Mouse (Mus musculus): ENCODE results near the gene Gpc1.

Gene Gpc1

DNA sequence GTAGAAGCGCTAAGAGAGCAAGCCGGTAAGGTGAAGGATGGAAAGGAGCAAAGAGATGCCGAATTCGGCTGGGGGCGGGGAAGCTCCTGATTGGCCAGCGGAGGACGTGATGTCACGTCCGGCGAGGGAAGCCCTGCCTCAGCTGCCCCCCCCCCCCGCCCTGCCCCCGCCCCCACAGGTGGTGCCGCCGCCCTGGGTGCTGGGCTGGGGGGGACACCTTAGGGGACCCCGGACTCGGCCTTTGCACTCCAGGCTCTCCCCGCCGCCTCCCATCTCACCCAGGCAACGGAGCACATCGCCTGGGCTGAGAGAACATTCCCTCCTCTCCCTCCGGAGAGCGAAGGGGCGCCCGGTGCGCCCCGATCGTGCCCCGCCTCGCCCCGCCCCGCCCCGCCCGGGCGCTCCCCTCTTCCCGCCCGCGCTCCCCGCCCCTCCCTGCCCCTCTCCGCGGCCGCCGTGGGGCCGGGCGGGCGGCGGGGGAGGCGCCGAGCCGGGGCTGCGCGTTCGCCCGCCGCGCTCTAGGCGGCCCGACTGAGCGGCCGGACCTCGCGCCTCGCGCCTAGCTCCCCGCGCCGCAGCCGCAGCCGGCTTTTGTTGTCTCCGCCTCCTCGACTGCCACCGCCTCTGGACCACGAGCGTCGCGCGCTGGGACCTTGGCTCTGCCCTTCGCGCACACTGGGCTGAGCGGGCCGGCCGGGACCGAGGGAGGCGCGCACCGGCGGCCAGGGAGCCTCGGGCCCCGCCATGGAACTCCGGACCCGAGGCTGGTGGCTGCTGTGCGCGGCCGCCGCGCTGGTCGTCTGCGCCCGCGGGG, at the start of gene Gpc1:
TSS of gene Gpc1 (plus strand) at position 458 of the 814 bp plus-strand sequence.
- DNase-seq, result peak; percentile 83

DNA sequence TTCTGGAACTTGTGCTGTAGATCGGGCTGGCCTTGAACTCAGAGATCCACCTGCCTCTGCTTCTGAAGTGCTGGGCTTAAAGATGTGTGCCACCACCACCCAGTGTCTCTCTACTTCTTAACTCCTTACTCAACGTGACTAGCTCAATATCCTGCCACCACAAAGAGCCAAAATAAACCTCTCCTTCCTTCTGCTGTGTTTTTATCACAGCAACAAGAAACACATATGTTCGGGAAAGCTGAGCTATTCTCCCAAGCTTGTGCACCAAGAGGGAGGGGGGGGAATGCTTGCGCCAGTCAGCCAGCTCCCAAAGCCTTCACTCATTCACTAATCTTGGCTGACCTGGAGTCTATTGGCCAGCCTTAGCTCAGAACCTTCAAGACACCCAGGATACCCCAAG, 49.6 kb upstream of the Gpc1 start:
- no peak for DNase-seq

DNA sequence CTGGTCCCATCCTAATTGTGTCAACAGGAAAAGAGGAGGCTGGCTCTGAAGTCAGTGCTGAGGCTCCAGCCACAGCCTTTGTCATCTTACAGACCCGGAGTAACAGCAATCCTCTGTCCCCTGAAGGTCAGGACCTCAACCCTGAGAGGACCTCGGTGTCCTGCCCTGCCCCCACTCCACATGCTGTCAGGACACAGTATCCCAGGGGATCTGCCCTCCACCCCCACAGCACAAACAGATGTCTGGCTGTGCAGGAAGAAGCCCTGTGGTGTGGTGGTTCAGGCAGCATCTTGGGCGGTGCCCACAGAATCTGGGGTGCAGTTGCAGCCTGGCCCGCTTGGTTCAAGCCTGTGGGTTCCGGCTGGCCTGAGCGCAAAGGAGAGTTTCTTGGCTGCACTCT, 48.9 kb upstream of the Gpc1 start:
- no peak for DNase-seq

DNA sequence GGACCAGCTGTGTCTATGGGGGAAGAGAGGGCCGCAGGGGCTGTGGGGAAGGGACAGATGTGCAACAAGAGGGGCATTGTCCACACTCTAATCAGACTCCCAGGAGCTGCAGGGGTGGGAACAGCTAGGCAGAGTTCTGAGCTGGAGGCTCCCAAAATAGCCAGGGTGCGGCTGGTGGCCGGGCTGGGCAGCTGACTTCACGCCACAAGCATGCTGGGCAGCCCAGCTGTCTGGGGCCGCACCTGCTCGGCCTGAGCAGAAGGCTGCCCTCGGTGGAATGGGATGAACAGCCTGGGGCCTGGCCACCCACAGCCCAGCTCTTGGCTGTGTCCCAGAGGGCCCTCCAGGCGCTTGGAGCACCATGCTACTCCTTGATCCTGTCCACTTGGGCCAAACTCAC, 44.2 kb upstream of the Gpc1 start:
- DNase-seq, result no peak

DNA sequence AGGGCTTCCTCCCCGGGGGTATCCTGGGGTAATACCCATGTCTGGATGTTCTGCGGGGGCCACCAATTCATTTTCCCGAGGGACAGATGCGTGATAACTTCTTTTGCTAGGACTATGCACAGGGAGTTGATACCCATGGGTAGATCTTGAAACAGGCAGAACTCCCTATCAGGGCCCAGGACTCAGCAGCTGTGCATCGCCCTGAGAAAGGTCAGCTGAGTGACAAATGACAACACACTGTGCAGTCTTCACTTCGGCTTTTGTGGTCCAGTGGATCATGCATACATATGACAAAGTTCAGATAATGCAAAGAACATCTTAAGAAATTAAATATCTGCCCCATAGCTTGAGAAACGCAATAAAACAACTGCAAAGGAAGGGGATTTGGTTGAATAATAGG, 43.4 kb upstream of the Gpc1 start:
- DNase-seq, result no peak

DNA sequence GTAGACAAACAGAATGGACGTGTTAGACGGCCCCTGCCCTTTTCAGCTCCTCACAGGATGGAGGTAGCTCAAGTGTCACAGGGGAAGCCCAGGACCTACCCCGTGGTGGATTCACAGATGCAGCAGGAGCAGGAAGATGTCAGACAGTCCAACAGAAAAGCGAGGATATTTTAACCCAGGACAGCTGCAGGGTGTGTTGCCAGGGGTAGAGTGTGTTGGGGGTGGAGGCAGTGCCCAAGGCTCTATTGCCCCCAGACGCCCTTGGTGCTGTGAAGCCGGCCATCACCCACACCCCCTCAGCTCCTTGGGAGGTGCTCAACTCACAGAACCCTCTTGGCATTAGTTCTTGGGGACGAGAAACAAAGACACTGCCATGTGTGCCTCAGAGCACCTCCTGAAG, 40.8 kb upstream of the Gpc1 start:
- no peak for DNase-seq

DNA sequence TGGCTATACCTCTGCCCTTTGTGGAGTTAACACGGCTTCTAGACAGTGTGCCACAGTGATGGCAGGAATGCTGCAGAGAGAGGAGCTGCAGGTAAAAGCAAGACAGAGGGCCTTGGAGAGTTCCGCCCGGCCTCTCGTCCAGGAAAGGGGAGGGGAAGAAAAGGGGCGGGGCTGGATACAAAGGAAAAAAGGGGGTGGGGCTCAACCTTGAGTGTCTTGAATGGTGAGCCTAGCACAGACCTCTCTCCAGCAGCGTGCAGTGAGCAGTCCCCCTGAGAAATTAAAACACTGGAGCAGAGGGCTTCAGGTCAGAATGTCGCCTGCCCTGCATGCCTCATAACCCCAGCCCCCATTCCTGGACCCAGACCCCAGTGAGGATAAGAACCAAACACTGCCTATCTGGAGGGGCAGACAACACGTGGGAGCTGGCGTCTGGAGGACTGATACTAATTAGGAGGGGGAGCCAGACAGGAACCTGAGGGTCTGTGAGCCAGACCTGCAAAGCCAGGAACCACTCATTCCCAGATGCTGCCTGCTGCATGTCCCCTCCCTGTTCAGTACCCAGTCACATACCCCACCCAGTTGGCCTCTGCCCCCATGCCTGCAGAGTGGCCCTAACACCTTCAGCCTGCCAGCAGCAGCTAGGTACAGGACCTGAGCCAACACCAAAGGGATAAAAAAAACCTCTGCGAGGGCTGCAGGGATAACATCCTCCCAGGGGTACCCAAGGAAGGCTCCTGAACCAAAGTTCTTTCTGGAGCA, 40.2 kb upstream of the Gpc1 start:
- DNase-seq, result no peak

DNA sequence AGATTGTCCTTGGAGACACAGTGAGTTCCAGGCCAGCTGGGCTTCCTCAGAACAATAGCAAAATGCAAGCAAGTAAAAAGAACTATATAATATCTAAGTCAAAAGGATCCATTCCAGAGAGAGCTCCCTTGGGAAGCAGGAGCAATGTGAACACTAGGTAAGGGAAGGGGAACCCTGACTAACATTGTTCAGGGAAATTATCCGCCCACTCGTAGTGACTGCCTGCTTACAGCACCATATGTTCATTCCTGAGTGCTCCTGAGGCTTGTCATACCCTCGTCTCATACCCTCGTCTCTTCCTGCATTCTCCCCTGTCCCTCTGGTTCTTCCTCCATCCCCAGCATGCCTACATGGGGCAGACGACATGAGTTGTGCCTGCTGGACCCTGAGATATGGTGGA, 37.7 kb upstream of the Gpc1 start:
- no peak for DNase-seq

DNA sequence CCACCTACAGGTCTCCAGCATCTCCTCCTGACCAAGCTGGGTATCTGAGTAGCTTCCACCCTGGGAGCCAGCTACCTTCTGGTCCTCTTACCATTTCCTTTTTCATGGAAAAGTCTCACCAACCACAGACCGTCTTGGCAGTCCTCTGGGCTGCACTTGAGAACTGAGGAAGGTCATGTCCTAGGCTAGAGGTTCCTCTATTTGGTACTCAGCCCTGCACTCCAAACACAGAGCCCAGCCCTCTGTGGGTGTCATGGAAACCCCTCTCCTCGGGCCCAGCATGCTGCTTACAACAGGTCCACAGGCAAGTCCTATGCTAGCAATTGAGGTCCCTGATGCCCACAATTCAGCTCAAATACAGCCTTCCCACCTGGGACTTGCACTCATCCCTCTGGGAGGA, 33.0 kb upstream of the Gpc1 start:
- DNase-seq, result no peak

DNA sequence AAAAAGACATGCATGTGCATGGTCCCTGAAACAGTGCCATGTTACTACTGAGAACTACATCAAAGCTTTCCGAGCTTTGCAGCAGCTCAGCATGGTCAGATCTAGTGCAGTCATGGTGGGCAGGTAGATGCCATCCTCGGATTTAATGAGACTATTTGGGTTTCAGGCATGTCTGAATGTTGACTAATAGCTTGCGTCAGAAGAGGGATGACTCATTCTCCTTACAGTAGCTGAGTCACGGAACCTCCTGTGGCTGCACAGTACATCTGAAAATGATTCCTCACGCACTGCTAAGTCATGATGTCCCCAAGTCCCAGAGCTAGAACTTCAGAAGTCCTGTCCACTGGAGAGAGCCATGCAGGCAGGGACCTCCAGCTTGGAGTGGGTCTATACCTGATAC, 31.8 kb upstream of the Gpc1 start:
- no peak for DNase-seq

DNA sequence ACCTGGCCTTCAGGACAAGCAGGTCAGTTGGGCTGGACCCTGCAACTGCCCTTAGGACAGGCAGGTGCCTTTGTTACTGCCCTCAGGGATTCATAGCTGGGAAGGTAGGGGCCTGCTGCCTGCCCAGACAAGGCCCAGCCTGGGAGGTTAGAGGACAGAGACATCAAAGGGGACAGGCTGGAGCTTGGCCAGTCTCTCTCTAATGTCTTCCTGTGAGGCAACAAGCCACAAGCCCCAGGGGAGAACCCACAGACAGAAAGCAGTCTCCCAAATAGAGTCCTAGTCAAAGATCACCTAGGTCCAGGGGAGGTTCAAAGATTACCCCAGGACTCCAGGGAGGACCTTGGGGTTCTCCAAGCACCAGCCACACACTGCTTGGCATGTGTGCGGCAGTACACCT, 29.1 kb upstream of the Gpc1 start:
- DNase-seq, result no peak

DNA sequence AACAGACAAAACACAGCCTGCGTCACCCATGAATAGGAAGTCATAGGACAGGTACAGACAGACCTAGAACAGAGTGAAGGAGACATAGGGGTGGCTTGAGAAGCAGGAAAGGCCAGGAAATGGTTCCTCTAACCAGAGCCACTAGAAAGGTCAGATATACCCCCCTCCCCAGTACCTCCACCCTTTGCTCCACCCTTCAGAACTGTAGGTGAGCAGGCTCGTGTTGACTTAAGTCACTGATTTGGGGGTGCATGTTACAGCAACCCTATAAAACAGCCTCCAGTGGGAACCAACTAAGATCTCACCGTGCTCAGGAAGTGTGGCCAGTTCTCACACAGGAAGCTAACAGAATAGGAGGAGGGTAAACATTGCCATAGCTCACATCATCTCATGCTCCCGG, 28.1 kb upstream of the Gpc1 start:
- no peak for DNase-seq

DNA sequence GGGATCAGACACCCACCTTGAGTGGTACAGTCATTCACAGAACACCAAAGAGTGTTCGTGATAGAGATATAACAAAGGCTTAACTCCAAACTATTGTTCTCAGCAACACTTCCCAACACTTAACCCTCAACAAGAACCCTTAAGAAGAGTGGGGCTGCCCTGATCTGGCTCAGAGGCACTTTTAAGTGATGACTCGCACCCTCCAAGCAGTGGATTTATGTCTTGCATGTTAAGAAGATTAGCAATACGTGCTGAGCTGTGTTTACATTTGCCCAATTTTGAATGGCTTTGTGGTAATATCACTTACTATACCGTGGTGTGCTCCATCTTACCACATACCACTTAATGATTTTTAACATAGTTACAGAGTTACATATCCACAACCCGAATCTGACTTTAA, 26.3 kb upstream of the Gpc1 start:
- no peak for DNase-seq

DNA sequence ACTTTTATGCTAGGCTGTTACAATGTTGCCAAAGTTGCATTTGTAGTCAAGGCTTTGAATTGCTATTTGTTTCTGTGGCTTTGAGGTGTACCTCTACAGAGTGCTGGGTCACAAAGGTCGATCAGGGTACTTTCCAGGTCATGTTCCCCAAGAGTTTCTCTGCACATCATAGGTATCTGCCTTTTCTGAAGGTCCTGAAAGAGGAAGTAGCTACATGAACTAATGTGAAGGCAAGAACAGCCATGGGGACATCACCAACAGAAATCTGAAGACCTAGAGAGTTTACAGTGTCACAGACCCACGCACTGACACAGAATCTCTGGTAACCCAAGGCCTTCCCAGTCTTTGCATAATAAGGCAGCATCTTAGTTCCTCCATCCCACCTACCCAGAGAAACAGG, 25.6 kb upstream of the Gpc1 start:
- no peak for DNase-seq

DNA sequence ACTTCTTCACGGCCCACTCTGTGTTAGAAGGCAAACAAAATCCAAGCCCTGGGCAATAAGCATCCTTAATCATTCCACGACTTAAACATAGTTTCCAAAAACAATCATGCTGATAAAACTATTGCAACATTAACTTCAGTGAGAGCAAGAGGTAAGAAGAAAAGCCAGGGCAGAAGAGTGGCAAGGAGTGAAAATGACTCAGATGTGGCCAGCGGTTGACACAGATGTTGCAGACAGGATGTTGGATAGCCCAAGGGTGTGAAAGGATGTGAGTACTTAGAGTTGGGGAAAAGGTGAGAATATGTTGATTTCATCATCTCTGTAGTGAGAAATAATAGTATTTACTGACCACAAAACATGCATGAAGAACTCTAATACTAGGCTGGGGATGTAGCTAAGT, 24.7 kb upstream of the Gpc1 start:
- DNase-seq, result no peak

DNA sequence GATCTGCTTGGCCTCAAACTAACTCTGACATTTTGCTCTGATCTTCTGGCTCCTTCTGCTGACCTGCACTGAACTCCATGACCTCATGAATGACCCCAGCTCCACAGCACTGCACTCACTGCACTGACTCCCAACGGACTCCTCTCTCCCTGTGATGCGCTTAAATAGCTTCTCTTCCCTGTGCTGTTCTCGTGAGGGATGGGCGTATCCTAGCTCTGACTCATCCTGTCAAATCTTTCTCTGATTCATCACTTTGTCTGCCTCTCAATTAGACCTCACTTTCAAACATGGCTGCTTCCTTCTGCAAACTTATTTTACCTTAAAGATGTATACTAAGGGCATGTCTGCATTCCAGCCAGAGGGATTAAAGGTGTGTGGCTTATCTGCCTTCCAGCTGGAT, 21.8 kb upstream of the Gpc1 start:
- DNase-seq, result no peak

DNA sequence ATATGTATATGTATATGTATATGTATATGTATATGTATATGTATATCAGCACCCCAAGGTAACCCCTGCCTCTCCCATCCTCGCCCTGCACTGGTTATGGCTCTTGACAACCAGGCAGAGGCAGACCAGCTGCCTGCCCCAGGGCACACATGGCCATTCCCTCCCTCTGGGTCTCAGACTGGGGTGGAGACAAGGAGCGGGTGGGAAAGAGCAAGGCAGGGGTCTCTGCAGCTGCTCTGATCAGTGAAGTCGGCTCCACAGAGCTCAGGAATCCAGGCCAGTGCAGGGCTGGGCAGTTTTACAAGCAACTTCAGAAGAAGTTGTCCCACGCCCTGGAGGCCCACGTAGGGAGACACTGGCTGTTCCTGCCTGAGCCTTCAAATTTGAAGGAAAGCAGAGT, 17.1 kb upstream of the Gpc1 start:
- no peak for DNase-seq

DNA sequence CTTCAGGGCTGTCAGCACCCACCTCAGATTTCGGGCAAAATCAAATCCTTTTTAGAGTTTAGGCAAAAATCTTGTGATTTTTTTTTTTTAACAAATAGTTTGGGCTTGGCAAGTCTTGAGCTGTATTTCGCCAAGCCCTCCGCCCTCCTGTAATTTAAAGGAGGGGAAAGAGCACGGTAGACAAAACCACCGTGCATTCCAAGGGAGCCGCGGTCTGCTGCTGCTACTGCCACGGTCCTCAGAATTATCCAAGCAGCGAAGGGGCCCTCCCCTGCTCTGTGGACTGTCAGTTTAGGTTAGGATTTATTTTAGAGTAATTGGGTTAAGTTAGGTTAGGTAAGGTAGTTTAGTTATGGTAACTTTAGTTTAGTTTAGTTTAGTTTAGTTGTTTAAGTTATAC, 16.3 kb upstream of the Gpc1 start:
- no peak for DNase-seq

DNA sequence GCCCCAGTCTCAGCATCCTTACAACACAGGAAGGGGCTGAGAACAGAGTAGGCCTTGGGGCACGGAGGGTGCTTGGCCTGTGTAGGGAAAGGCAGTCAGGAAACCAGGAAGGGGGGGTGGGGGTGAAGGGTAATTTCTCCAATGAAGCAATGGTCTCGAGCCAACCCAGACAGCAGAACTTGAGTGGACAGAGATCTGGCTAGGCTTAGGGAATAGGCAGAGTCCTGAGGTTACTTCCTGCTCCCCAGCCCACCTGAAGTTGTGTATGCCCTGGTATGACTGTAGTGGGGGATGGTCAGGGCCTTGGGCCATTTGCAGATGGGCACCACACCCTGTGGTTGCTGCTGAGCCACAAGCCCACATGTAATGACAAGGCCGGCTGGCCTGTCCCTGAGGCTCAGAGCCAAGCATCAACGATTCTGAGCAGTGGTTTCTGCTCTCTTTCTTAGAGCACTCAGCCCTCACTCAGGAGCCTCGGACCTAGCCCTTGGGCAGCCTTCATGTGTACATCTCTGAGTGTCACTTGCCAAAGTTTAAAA, 15.6 kb upstream of the Gpc1 start:
- DNase-seq, result no peak

DNA sequence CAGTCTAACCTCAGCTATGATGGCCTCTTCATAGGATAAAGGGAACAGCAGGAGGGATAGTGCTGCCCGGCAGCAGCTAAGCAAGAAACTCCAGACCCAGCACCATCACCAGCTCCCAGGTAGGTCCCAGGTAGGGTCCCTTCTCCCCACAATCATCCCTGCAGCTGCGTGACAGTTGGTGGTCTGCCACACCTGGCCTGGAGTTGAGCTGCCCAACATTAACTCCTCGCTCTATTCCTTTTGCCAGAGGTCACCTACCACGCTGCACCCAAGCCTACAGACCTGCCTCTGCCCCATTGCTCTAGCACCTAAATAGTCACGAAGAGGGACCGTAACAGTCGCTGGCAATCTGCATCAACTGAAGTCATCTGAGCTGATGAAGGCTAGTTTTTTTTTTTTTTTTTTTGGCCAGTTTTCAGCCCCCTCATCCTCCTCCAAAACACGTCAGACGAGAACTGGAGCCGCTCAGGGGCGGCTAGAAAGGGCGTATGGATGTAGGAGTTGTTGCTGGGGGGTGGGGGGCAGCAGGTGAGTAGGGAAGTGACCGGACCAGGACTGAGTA, 738 bp upstream of the Gpc1 start:
- DNase-seq, result no peak

DNA sequence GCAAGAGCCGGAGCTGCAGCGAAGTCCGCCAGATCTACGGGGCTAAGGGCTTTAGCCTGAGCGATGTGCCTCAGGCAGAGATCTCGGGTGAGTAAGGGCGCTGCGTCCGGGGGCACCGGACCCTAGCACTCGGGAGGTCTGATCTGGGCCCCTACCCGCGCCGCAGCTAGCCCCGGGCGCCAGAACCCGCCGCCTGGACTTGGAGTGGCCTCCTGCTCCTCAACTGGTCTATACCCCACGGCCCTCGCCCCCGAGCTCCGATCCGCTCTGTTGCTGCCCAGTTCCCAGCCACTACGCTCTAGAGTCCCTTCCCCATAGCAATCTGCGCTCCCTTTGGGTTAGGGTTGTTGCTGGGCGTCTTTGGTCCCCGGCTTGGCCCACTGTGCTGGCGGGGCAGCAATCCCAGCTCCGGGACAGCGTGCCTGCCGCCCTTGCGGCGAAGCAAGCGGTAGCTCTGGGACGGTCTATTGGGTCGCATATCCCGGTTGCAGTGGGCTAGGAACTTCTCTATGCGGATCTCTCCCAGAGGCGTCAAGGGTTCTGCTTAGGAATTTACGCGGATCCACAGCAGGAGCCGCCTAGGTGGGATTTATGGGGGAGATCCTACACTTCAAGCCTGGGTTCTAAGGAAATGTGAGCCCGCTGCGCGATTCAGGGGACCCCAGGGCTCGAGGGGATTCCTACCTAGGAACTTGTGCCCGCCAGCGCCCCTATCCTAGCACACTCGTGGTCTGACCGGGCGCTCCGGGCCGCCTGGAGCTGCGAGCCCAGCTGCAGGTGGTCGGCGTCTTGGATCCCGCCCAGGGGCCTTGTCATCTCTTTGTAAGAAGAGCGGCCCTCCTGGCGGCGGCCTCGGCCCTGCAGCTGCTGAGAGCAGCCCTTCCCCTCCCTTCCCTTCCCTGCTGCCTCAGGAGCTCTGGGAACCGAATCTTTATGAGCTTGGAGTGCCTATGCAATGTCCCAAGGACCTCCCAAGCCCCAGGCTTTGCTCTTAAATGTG, 866 bp downstream of the Gpc1 start:
- DNase-seq, result peak; percentile 41

DNA sequence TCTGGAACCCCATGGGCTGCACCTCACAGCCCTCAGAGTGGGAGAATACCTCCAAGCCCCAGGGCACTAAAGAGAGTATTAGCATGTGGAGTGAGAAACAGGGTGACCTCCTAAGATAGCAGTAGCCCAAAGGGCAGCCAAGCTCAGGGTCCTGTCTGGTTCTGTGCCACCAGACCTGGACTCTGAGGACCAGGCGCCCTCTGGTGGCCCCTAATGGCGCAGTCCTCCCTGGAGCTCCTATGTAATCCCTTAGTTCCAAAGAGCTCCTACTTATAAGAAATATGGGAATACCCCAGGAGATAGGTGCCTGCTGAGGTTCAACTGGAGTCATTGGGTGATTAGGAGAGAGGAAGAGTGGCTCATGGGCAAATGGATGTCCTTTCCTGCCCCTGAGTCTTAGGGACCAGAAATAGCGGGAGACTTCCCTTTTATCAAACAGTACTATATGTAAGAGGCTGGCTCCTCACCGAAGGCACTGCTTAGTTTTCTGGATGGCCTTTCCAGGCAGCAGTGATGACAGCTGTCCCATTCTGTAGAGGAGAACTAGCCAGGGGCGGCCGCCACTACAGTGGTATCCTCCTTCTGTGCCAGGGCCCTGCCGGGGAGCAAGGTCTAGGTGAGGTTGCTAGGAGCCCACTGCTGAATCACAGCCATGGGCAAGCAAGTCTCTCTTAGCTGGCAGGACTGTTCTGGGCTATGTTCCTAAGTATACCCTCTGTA, 2.7 kb downstream of the Gpc1 start:
- peak; percentile 66 for DNase-seq

Data from thymus, postnatal 25 days (tissue).